Mouse (Mus musculus) yolk sac, embryonic 10.5 days (tissue): ENCODE data around the gene Gm17655.
"Not testable (repeated sequence)": the region's sequence is repeated elsewhere in the genome, so short reads cannot be mapped to it uniquely, and the experiment has no call there.

Source experiments
- DNase-seq: peaks from one replicate; pipeline ENCODE4 v3.0.0-alpha.2; 2017; ENCODE audit warnings: low spot score

Gm17655 gene

DNA sequence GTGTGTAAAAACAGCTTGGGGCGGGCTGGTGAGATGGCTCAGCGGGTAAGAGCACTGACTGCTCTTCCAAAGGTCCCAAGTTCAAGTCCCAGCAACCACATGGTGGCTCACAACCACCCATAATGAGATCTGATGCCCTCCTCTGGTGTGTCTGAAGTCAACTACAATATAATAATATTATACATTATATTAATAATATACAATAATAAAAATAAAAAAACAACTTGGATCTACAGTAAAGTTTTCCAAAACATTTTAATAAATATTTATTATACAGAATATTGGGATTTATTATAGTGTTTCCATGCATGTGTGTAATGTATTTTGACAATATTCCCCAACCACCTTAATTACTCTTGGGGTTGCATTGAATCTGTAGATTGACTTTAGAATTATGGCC lies at the start of gene Gm17655:
Gm17655 (minus strand) TSS at position 101 of the 400 bp plus-strand sequence.
- not testable (repeated sequence) for DNase-seq

DNA sequence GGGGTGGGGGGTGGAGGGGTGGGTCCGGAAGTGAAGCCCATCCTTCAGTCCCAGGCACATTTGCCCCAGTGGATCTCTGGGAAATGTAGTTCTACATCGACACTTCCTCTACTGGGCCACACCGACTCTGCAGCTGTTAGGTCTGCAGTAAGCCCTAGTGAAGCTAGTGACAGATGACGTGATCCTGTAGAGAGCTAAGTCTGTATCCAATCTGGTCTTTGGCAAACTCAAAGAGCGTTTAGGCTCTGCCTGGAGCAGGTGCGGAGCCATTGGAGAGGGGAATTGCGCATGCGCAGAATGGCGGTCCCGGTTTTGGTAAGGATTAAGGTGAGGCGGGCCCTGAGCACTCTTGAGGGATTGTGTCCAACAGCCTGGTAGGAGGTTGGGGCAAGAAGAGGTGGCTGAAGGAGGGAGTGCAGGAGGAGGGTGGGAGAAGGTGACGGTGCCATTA lies 37.7 kb upstream of the Gm17655 start, which contains the start of gene Zfp605:
Zfp605 (plus strand) TSS at position 102 of the 451 bp plus-strand sequence.
- DNase-seq, result peak; percentile 90

- no peak for DNase-seq
Observed at GRCm38 (mm10) chr5:110108305-110108628, 36.0 kb upstream of the Gm17655 start.

GRCm38 (mm10) chr5:110107581-110108304 lies 35.4 kb upstream of the Gm17655 start, which contains the start of gene Gtpbp6:
Gtpbp6 (minus strand) TSS chr5:110108197.
- DNase-seq, result peak; percentile 97

DNA sequence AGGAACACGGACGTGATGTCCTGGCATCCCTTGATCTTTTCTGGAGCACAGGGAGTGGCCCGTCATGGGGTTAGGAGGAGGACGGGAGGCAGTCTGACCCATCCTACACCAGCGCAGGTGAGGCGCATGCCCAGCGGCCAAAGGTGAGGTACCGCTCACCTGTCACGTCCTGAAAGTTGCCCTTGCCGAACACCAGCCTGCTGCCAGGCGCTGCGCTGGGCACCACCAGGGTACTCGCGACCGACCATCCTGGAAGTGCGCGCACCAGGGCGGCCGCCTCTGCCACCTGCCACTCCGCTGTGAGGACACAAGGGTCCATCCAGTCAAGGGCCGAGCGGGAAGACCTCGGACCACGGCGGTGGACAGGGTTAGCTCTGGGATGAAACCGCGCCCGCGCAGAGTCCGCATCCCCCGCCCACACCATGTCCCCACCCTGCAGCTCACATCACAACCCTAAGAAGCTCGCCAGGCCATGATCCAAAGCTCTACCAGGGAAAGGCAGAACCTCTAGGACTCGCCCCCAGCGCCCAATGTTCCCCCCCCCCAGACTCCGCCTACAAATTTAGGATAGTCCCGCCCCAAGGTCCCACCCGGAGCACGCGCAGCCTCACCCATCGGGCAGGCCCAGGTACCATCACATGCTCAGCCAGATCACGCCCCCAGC lies 34.7 kb upstream of the Gm17655 start:
- DNase-seq, result no peak

DNA sequence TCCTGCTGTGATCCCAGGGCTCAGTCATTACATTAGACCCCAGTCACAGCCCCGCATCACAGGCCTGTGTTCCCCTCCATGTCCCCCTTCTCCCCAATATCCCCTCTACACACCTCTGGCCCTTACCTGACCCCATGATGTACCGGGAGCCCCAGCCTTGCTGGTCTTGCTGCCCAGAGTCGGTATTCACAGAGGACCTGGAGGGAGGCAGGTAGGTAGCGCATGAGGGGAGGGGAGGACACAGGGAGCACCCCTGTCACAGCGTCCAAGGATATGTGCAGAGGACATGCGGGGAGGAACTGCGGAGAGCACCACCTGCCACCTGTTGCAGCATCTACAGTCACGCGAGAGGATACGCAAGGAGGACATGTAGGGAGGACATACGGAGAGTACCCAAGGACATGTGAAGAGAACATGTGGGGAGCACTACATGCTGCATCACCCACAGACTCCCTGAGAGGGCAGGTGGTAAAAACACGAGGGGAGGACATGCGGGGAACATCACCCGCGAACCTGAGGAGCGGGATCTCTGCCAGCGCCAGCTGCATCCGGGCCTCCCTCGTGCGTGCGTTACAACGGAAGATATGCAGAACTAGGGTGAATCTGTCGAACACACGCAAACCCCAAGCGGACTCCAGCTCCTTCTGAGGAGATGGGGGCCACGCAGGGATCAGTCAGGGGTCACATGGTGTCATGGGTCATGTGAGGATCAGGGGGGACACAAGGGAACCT lies 34.0 kb upstream of the Gm17655 start:
- no peak for DNase-seq

DNA sequence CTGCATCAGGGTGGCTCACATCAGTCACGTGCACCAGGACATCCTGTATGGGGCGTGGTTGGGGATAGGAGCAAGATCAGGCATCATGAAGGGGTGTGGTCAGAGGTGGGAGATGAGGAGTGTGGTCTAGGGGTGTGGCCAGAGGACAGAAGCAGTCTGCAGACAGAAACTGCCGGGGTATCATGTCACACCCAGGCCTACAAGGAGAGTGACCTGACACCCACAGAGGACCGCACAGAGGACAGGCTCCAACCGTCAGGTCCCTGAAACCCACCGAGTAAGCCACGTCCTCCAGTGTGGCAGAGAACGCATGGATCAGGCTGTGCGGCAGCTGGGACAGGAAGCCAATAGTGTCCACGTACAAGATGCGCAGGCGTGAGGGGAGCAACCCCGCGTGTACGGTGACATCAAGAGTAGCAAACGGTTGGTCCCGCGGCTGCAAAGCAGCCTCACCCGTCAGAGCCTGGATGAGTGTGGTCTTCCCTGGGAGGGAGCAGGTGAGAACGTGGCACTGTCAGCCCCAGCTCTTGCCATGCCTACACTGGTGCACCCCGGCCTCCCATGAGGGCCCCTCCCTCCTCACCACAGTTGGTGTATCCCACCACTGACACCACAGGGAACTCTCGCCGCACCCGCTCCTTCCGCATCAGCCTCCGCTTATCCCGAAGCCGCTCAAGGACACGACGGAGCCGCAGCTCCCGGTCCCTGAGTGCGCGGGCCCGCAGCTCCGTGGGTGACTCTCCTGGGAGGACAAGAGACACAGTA lies 32.5 kb upstream of the Gm17655 start:
- no peak for DNase-seq

DNA sequence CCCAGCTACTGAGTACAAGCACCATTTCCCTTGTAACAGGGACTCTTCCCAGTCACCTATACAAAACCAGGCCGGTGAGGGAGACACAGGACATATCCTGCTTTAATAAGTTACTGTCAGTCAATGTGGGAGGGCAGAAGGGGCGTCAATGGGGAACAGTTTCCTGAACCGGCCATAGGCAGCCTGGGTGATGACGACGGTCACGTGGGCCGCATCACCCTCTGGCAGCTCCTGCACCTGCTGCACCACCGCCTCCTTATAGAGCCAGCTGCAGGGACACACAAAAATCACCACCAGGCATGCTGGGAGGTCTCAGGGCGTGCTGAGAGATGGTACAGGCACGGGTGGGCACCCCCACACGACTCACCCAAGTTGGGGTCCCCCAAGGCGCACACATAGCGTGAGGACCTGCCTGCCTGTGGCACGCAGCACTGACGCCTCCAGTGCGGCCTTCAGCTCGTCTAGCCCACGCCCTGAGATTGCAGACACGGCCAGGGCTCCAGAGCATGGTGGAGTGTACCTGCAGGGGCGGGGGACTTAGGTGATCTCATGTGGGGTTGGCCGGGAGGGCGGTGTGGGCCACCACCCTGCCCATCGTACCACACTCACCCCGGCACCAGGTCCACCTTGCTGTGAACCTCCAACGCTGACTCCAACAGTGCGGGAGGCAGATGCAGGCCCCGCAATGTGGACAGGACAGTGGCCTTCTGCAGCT lies 31.7 kb upstream of the Gm17655 start:
- no peak for DNase-seq

GRCm38 (mm10) chr5:110102853-110103625 lies 30.7 kb upstream of the Gm17655 start:
- no peak for DNase-seq

DNA sequence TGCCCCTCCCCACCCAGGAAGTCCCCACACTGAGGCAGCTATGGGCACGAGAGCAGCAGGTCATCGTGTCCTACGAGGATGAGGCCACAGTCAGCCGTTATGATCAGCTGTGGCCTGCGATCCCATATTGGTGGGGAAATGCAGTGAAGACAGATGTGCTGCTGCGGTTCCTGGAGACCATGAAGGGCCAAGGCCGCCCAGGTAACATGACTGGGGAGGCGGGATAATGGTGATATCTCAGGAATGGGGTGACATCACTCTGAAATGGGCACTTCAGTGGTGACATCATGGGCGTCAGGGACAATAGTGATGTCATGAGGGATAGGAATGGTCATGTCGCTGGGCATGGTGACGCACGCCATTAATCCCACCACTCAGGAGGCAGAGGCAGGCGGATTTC lies 30.1 kb upstream of the Gm17655 start:
- DNase-seq, result no peak

DNA sequence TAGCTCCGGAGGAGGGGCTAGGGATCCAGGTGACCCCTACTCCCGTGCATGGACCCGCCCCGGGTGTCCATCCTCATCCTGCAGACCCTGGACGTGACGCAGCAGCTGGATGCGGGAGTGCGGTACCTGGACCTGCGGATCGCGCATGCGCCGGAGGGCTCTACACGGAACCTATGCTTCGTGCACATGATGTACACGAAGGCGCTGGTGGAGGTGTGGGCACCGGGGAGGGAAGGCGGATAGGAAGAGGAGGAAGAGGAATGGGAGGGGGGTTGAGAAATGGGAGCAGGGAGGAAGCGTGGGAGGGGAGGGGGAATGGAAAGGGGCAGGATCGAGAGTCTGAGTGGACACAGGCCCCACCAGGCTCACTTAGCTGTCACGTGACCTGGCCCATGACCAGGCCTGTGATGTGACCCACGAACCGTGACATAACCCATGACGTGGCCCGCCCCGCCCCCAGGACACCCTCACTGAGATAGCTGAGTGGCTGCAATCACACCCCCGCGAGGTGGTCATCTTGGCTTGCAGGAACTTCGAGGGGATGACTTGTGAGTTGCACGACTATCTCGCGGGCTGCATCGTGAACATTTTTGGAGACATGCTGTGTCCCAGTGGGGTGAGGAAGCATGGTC lies 29.5 kb upstream of the Gm17655 start:
- DNase-seq, result no peak

DNA sequence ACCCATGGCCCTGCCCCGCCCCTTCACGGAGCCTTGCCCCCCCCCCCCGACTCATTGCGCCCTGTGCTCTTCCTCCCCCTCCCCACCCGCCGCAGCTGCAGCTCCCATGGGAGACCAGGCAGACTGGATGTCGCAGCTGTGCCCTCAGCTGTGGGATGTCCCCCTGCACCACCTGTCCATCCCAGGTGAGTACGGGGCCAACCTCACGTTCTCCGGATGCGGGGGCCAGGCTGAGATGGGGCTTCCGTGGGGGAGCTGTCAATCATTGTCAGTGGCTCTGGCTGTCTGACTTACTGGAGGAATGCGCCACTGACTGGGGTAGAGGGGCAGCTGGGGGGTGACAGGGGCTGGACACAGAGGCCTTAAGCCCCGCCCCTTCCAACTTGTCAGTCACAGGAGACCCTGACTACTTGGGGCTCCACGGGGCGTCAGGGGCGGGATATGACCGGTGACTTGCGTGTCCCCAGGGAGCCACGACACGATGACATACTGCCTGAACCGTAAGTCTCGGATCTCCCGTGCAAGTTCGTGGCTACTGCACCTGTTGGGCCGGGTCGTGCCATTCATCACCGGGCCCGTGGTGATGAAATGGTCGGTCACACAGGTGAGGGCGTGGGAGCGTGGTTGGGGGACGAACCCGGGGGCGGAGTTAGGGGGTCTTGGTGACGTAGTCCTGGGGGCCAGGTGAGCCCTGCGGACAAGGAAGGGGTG lies 28.8 kb upstream of the Gm17655 start:
- DNase-seq, result no peak

DNA sequence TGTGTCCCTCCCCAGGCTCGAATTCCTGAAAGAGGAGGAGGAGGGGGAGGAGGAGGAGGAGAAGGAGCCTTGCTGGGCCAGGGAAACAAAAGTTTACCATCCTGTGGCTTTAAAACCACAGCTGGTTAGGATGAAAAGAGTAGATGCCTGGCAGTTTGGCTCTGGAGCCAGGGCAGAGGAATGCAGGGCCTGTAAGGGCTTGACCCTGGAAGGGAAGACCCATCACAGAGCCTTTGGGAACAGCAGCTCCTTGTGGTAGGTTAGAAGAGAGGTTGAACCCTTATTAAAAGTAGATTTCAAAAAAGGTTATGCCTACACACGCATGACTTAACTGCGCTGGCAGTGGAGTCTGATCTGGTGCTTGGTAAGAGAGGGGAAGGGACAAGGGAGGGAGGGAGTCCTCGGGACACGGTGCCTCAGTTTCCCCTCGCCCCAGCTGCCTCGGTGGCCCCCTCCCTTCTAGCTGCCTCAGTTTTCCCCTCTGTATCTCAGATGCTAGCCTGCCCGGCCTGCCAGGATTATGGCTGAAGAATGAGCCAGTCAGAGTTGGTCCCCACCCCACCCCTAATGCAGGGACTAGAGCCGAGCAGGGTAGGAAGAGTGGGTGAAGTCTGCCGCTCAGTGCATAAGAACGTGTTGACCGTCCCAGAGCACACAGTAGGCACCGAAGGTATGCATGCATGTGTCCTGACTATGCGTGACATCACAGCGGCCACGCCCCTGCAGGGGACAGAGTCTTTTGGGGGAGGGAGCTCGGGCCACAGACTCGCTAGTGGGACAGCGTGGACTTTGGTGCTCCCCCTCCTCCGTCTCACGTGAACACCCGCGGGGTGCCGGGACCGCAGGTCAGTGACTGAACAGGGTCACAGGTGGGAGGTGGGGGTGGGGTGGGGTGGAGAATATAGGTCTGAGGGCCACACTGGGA lies 27.6 kb upstream of the Gm17655 start, which contains the start of gene Plcxd1:
Plcxd1 (plus strand) TSS at position 314 of the 925 bp plus-strand sequence.
- DNase-seq, result no peak

- DNase-seq, result no peak
Observed at GRCm38 (mm10) chr5:110098991-110099477, 26.7 kb upstream of the Gm17655 start.

DNA sequence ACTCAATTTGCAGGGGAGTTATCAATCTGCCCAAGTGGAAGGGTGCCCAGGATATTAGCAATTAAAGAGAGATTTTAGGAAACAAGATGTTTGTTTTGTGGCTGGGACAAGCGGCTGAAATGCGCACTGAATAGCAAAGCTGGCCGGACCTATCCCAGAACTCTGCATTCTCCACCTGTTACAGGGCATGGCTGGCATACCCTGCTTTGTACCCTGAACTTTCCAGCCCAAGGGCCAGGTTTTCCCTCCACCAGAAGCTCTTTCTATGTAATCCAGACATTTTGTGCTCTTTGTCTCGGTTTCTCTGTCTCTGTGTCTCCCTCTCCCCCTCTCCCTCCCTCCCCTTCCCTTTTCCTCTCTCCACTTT lies 22.5 kb upstream of the Gm17655 start:
- no peak for DNase-seq

- DNase-seq, result peak; percentile 89
Observed at GRCm38 (mm10) chr5:110094030-110094846, 21.9 kb upstream of the Gm17655 start, which contains the start of gene Gm35315. Gm35315 (minus strand) TSS chr5:110094420.

DNA sequence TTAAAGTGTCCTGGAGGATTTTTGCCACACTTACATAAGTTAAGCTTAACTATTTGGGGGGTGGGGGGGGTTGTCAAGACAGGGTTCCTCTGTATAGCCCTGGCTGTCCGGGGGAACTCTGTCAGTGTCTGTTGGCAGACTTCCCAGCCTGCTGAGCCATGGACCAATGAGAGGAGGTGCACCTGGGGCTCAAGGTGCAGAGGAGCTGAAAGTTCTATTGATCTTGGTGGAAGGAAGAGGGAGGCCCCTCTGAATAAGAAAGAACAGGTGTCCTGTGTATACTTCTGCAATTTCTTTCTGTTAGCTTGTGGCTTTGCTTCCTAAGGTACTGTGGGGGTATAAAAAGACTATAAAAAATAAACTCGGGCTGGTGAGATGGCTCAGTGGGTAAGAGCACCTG lies 19.2 kb upstream of the Gm17655 start:
- no peak for DNase-seq
